8 mouse cellular contexts compared by ENCODE assay signal in genomic region chr2:90667388-90668265, GRCm38 (mm10). TPM values are rescaled to one million over a fixed set of nuclear protein-coding genes. Genes with fewer than 3 reads are reported as not detected.
DNase-seq lines count a peak whose midpoint lies in the region; ATAC-seq and TF ChIP-seq lines count a peak whose summit lies in the region.
"Had no signal": no experiment of that assay in that cellular context is flagged by ENCODE, and none has a peak within 500 bp of the region (broad histone marks: within the 10 kb centered on the region; RNA-seq: fewer than 3 reads in every experiment).

No protein-coding gene starts in this region.

- H3K4me2 ChIP-seq in forebrain, embryonic 11.5 days (ENCODE audit: low read depth, low read length, severe bottlenecking): no peak overlapping the region
- peak overlapping the region; percentile 31; the same call in 1 of the 2 replicates for H3K4me2 ChIP-seq in stomach, postnatal 0 days (replicated peaks; ENCODE audit: low read depth)

- TF ChIP-seq CTCF in kidney, adult 2 months (conservative IDR thresholded peaks at IDR 0.05; ENCODE audit: insufficient read depth, insufficient read length, low read depth, low read length): no peak
- no peak for TF ChIP-seq CTCF in stomach, postnatal 0 days (IDR thresholded peaks at IDR 0.05; ENCODE audit: low read depth)

- TF ChIP-seq POLR2A in kidney, adult 2 months (IDR thresholded peaks at IDR 0.05; ENCODE audit: low read depth, low read length): no peak

- H3K4me1 ChIP-seq in forebrain, embryonic 11.5 days (replicated peaks; ENCODE audit: control insufficient read depth, insufficient read depth, low read length): no peaks in the 10 kb centered on the region
- 0 out of 2 replicates have a peak, but pooled peaks cover 6% of the 10 kb centered on the region for H3K4me1 ChIP-seq in kidney, adult 2 months (ENCODE audit: control insufficient read depth, insufficient read depth, low read length)
- no peaks in the 10 kb centered on the region for H3K4me1 ChIP-seq in stomach, postnatal 0 days (replicated peaks; ENCODE audit: control insufficient read depth, insufficient read depth)

- no peak for TF ChIP-seq EP300 in stomach, postnatal 0 days (optimal IDR thresholded peaks at IDR 0.05)

- H3K9ac ChIP-seq in forebrain, embryonic 11.5 days (ENCODE audit: low read length): no peak overlapping the region
- H3K9ac ChIP-seq in stomach, postnatal 0 days (ENCODE audit: low read length): peak overlapping the region; percentile 13; the same call in 1 of the 2 replicates

- no peaks in the 10 kb centered on the region for H3K27me3 ChIP-seq in forebrain, embryonic 11.5 days (ENCODE audit: control insufficient read depth, insufficient read depth, low read length)
- no peaks in the 10 kb centered on the region for H3K27me3 ChIP-seq in kidney, adult 2 months (replicated peaks; ENCODE audit: control insufficient read depth, insufficient read depth, low read length)
- H3K27me3 ChIP-seq in stomach, postnatal 0 days (ENCODE audit: control insufficient read depth, insufficient read depth, low read length): no peaks in the 10 kb centered on the region

- no peak overlapping the region for H3K4me3 ChIP-seq in forebrain, embryonic 11.5 days (ENCODE audit: low read depth, low read length)
- no peak overlapping the region for H3K4me3 ChIP-seq in kidney, adult 2 months (ENCODE audit: insufficient read depth, low read depth, low read length)
- H3K4me3 ChIP-seq in stomach, postnatal 0 days (ENCODE audit: low read depth, low read length): no peak overlapping the region; the same call in 1 of the 2 replicates
- H3K4me3 ChIP-seq: heart, adult 2 months had no signal

- H3K36me3 ChIP-seq in forebrain, embryonic 11.5 days (ENCODE audit: control insufficient read depth, insufficient read depth, low read length): no peaks in the 10 kb centered on the region
- no peaks in the 10 kb centered on the region for H3K36me3 ChIP-seq in kidney, adult 2 months (ENCODE audit: control insufficient read depth, insufficient read depth, low read length)
- H3K36me3 ChIP-seq in stomach, postnatal 0 days (ENCODE audit: control insufficient read depth, insufficient read depth, low read length): no peaks in the 10 kb centered on the region

- 42% methylated on average over 21 of the region's 21 CpGs for WGBS in forebrain, embryonic 11.5 days
- WGBS in kidney, adult 2 months: 19% methylated on average over 21 of the region's 21 CpGs
- 26% methylated on average over 21 of the region's 21 CpGs for WGBS in stomach, postnatal 0 days

- no peak for ATAC-seq in forebrain, embryonic 11.5 days (replicated peaks; ENCODE audit: low FRiP score)
- peak; percentile 86 for ATAC-seq in megakaryocyte, adult 5-6 weeks (ENCODE audit: poor library complexity, severe bottlenecking)
- ATAC-seq in stomach, postnatal 0 days (ENCODE audit: low FRiP score, low TSS enrichment): peak; percentile 83; the same call in 1 of the 2 replicates

- no peaks in the 10 kb centered on the region for H3K9me3 ChIP-seq in forebrain, embryonic 11.5 days (ENCODE audit: control insufficient read depth, low read length)
- H3K9me3 ChIP-seq in stomach, postnatal 0 days (ENCODE audit: control insufficient read depth, low read length): no peaks in the 10 kb centered on the region

- H3K27ac ChIP-seq in forebrain, embryonic 11.5 days (ENCODE audit: low read depth, low read length): peak overlapping the region; percentile 18; the same call in 1 of the 2 replicates
- no peak overlapping the region for H3K27ac ChIP-seq in kidney, adult 2 months (ENCODE audit: insufficient read depth, low read depth, low read length)
- H3K27ac ChIP-seq in stomach, postnatal 0 days (replicated peaks): no peak overlapping the region
- H3K27ac ChIP-seq: heart, adult 2 months had no signal

- DNase-seq in B cell, adult 2 months: peak; percentile 69 to 70
- peak; percentile 53 for DNase-seq in MEL-GATA-1-ER (ENCODE audit: extremely low read depth, low read depth)
- DNase-seq in forebrain, embryonic 11.5 days (ENCODE audit: low spot score): no peak
- DNase-seq in kidney, adult 2 months: peak; percentile 90
- DNase-seq in stomach, postnatal 0 days (ENCODE audit: low spot score): peak; percentile 38
- DNase-seq in ovary, adult 18-20 months (ENCODE audit: low spot score): no peak

RNA-seq across cellular contexts. Expression of gene Nup160, which starts 9.4 kb away (rescaled TPM):
- 57.6 and 64.1 TPM in 2 replicates for polyA plus RNA-seq in forebrain, embryonic 11.5 days (2014; fragmentation: Nextera tagmentation; extraction: Ambion mirVana)
- polyA plus RNA-seq in kidney, adult 2 months (2012; rRNA removed): 4.9 and 5.2 TPM in 2 replicates
- total RNA-seq in megakaryocyte, adult 5-6 weeks (2015): 50.0 and 55.9 TPM in 2 replicates
- 40.3 and 41.6 TPM in 2 replicates for total RNA-seq in megakaryocyte, adult 5-6 weeks (2017)
- polyA plus RNA-seq in stomach, postnatal 0 days (2015; fragmentation: Nextera tagmentation; extraction: Ambion mirVana): 8.1 and 8.4 TPM in 2 replicates

Comparison
In these comparisons a context has a peak if more than half of its experiments do, and no peak if none do; other contexts are left out.
1. DNase-seq: peak in B cell, adult 2 months (2 of 2), MEL-GATA-1-ER (single experiment), kidney, adult 2 months (single experiment) and stomach, postnatal 0 days (single experiment); none in forebrain, embryonic 11.5 days (single experiment) and ovary, adult 18-20 months (single experiment).